ENCODE assay signal across 14 mouse cellular contexts in genomic region chr2:3603181-3603580, GRCm38 (mm10).
"Had no signal": no experiment of that assay in that cellular context is flagged by ENCODE, and none has a peak within 500 bp of the region (broad histone marks: within the 10 kb centered on the region; RNA-seq: fewer than 3 reads in every experiment).

No protein-coding gene starts in this region.

- H3K4me3 ChIP-seq: kidney, embryonic 15.5 days; left cerebral cortex, adult 2 months; limb, embryonic 12.5 days; liver, embryonic 15.5 days; stomach, embryonic 15.5 days had no signal

- H3K27me3 ChIP-seq: kidney, embryonic 15.5 days; limb, embryonic 12.5 days; liver, embryonic 15.5 days; stomach, embryonic 15.5 days had no signal

- H3K9ac ChIP-seq: kidney, embryonic 15.5 days; limb, embryonic 12.5 days; liver, embryonic 15.5 days; stomach, embryonic 15.5 days had no signal

- H3K9me3 ChIP-seq: kidney, embryonic 15.5 days; limb, embryonic 12.5 days; liver, embryonic 15.5 days; stomach, embryonic 15.5 days had no signal

- H3K4me1 ChIP-seq: kidney, embryonic 15.5 days; limb, embryonic 12.5 days; liver, embryonic 15.5 days; stomach, embryonic 15.5 days had no signal

- H3K36me3 ChIP-seq: kidney, embryonic 15.5 days; limb, embryonic 12.5 days; liver, embryonic 15.5 days; stomach, embryonic 15.5 days had no signal

- H3K4me2 ChIP-seq: kidney, embryonic 15.5 days; limb, embryonic 12.5 days; liver, embryonic 15.5 days; stomach, embryonic 15.5 days had no signal

- ATAC-seq: lung, postnatal 0 days; midbrain, embryonic 16.5 days had no signal

- DNase-seq: kidney, postnatal 14 days; liver; lung, adult 2 months; lung, postnatal 36 days; right cerebral cortex, postnatal 14 days; thymus, adult 2 months; thymus, postnatal 25 days had no signal

- H3K27ac ChIP-seq: kidney, embryonic 15.5 days; left cerebral cortex, adult 2 months; limb, embryonic 12.5 days; liver, embryonic 15.5 days; stomach, embryonic 15.5 days had no signal
